Mouse (Mus musculus): ENCODE measurements at regions not wholly inside any gene's neighbourhood (a gene's known extent, or its start where the extent isn't known, plus 50 kb on each side); places are given as distances from the start of the nearest gene placed in this dataset.

- ATAC-seq (replicated peaks; ENCODE audit: low FRiP score, low read depth): no peak
- no peaks in the 10 kb centered on the region for H3K9me3 ChIP-seq (replicated peaks; ENCODE audit: low read length)
- H3K27me3 ChIP-seq (ENCODE audit: insufficient read depth, low read length): no peaks in the 10 kb centered on the region
- no peaks in the 10 kb centered on the region for H3K36me3 ChIP-seq (ENCODE audit: insufficient read depth, low read length)
- no peak for TF ChIP-seq CTCF (IDR thresholded peaks at IDR 0.05; ENCODE audit: low read depth)
- H3K9ac ChIP-seq (ENCODE audit: low read depth, low read length): no peak overlapping the region
- H3K4me2 ChIP-seq (ENCODE audit: low read length): no peak overlapping the region
- DNase-seq (ENCODE audit: low spot score): no peak
- H3K4me1 ChIP-seq (replicated peaks; ENCODE audit: insufficient read depth, low read length): no peaks in the 10 kb centered on the region
- H3K27ac ChIP-seq: no peak overlapping the region
- 26% methylated on average over 10 of the region's 10 CpGs for WGBS
- H3K4me3 ChIP-seq (replicated peaks; ENCODE audit: low read depth, low read length): no peak overlapping the region
Measured at GRCm38 (mm10) chr8:89570639-89571325, 526.8 kb upstream of the Sall1 start.

DNA sequence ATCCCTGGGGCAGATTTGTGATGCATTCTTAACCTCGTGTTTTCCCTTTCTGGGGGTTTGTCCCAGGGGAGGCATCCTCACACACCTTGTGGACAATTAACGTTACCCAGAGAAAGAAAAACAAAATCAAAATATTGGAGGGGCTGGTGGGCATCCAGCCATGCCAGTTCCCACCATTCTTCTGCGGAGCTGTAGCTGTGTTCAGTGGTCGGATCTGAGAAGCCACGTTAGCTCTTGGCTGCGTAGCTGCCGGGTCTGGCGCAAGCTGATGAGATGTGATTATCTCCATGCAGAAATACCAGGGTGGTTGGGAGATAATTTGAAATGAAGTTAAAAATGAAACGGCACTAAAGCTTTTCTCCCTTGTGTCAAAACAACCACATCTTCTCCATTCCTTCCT lies 525.4 kb upstream of the Sall1 start:
- no peak for ATAC-seq (replicated peaks; ENCODE audit: low FRiP score, low read depth)
- no peak overlapping the region for H3K9ac ChIP-seq (ENCODE audit: low read depth, low read length)
- WGBS: 56% methylated on average over 9 of the region's 9 CpGs

DNA sequence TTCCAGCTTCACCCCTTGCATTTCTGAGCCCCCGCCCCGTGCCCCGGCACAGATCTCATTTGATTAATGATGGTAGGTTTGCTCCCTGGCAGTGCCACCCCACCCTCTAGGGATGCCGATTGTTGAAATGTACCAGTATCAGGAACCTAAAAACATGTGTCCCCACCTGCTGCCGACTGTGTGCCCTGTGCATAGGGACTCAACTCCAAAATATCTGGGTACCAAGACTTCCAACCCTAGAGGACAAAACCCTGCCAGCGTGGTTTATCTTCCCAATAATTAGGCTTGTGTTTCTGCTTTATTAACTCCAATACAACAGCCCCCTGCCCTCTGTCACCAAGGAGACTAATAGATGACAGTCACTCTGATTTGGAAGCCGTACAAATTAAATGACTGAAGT lies 524.7 kb upstream of the Sall1 start:
- H3K36me3 ChIP-seq (ENCODE audit: insufficient read depth, low read length): no peaks in the 10 kb centered on the region
- H3K27ac ChIP-seq: no peak overlapping the region
- no peak for TF ChIP-seq CTCF (IDR thresholded peaks at IDR 0.05; ENCODE audit: low read depth)
- ATAC-seq (replicated peaks; ENCODE audit: low FRiP score, low read depth) (no peak), DNase-seq (ENCODE audit: low spot score) (no peak)
- no peaks in the 10 kb centered on the region for H3K9me3 ChIP-seq (replicated peaks; ENCODE audit: low read length)
- H3K4me1 ChIP-seq (replicated peaks; ENCODE audit: insufficient read depth, low read length): no peaks in the 10 kb centered on the region
- no peaks in the 10 kb centered on the region for H3K27me3 ChIP-seq (ENCODE audit: insufficient read depth, low read length)
- H3K4me3 ChIP-seq (replicated peaks; ENCODE audit: low read depth, low read length): no peak overlapping the region
- WGBS: 56% methylated on average over 7 of the region's 7 CpGs
- no peak overlapping the region for H3K9ac ChIP-seq (ENCODE audit: low read depth, low read length)
- no peak overlapping the region for H3K4me2 ChIP-seq (ENCODE audit: low read length)

More for the DNA sequence above, 525.4 kb upstream of the Sall1 start:
- Histone ChIP-seq H3K4me2 (ENCODE audit: low read length) (peak overlapping the region; percentile 19; the same call in 1 of the 2 replicates), H3K9me3 (replicated peaks; ENCODE audit: low read length) (no peaks in the 10 kb centered on the region), H3K4me3 (replicated peaks; ENCODE audit: low read depth, low read length) (no peak overlapping the region), H3K4me1 (replicated peaks; ENCODE audit: insufficient read depth, low read length) (no peaks in the 10 kb centered on the region), H3K27me3 (ENCODE audit: insufficient read depth, low read length) (no peaks in the 10 kb centered on the region), H3K36me3 (ENCODE audit: insufficient read depth, low read length) (no peaks in the 10 kb centered on the region), H3K27ac (no peak overlapping the region)
- TF ChIP-seq CTCF (IDR thresholded peaks at IDR 0.05; ENCODE audit: low read depth): no peak
- DNase-seq (ENCODE audit: low spot score): no peak

- Histone ChIP-seq H3K9me3 (replicated peaks; ENCODE audit: low read length) (no peaks in the 10 kb centered on the region), H3K36me3 (ENCODE audit: insufficient read depth, low read length) (no peaks in the 10 kb centered on the region), H3K27ac (no peak overlapping the region), H3K9ac (ENCODE audit: low read depth, low read length) (no peak overlapping the region), H3K4me1 (replicated peaks; ENCODE audit: insufficient read depth, low read length) (no peaks in the 10 kb centered on the region), H3K4me2 (ENCODE audit: low read length) (no peak overlapping the region), H3K27me3 (ENCODE audit: insufficient read depth, low read length) (no peaks in the 10 kb centered on the region), H3K4me3 (replicated peaks; ENCODE audit: low read depth, low read length) (no peak overlapping the region)
- 72% methylated on average over 7 of the region's 7 CpGs for WGBS
- no peak for TF ChIP-seq CTCF (IDR thresholded peaks at IDR 0.05; ENCODE audit: low read depth)
- ATAC-seq (replicated peaks; ENCODE audit: low FRiP score, low read depth): no peak
- no peak for DNase-seq (ENCODE audit: low spot score)
Measured at GRCm38 (mm10) chr8:89566986-89567385, 523.0 kb upstream of the Sall1 start.

GRCm38 (mm10) chr8:89566461-89566860 lies 522.5 kb upstream of the Sall1 start:
- 21% methylated on average over 4 of the region's 4 CpGs for WGBS
- H3K4me1 ChIP-seq (replicated peaks; ENCODE audit: insufficient read depth, low read length): no peaks in the 10 kb centered on the region
- no peak overlapping the region for H3K9ac ChIP-seq (ENCODE audit: low read depth, low read length)

GRCm38 (mm10) chr8:89565147-89565826 lies 521.3 kb upstream of the Sall1 start:
- ATAC-seq (replicated peaks; ENCODE audit: low FRiP score, low read depth) (no peak), DNase-seq (ENCODE audit: low spot score) (no peak)
- WGBS: 87% methylated on average over 9 of the region's 9 CpGs
- Histone ChIP-seq H3K36me3 (ENCODE audit: insufficient read depth, low read length) (no peaks in the 10 kb centered on the region), H3K9me3 (replicated peaks; ENCODE audit: low read length) (no peaks in the 10 kb centered on the region), H3K4me3 (replicated peaks; ENCODE audit: low read depth, low read length) (no peak overlapping the region), H3K4me2 (ENCODE audit: low read length) (no peak overlapping the region), H3K4me1 (replicated peaks; ENCODE audit: insufficient read depth, low read length) (no peaks in the 10 kb centered on the region), H3K27me3 (ENCODE audit: insufficient read depth, low read length) (no peaks in the 10 kb centered on the region), H3K27ac (no peak overlapping the region), H3K9ac (ENCODE audit: low read depth, low read length) (no peak overlapping the region)
- TF ChIP-seq CTCF (IDR thresholded peaks at IDR 0.05; ENCODE audit: low read depth): no peak

More at GRCm38 (mm10) chr8:89566461-89566860, 522.5 kb upstream of the Sall1 start:
- no peaks in the 10 kb centered on the region for H3K27me3 ChIP-seq (ENCODE audit: insufficient read depth, low read length)
- H3K36me3 ChIP-seq (ENCODE audit: insufficient read depth, low read length): no peaks in the 10 kb centered on the region
- TF ChIP-seq CTCF (IDR thresholded peaks at IDR 0.05; ENCODE audit: low read depth): no peak
- no peak overlapping the region for H3K27ac ChIP-seq
- H3K4me2 ChIP-seq (ENCODE audit: low read length): no peak overlapping the region
- H3K9me3 ChIP-seq (replicated peaks; ENCODE audit: low read length): no peaks in the 10 kb centered on the region
- no peak overlapping the region for H3K4me3 ChIP-seq (replicated peaks; ENCODE audit: low read depth, low read length)
- ATAC-seq (replicated peaks; ENCODE audit: low FRiP score, low read depth) (no peak), DNase-seq (ENCODE audit: low spot score) (no peak)

All from kidney, postnatal 0 days (tissue).